Mouse (Mus musculus): ENCODE results near the gene Erc2.

The Erc2 gene

DNA sequence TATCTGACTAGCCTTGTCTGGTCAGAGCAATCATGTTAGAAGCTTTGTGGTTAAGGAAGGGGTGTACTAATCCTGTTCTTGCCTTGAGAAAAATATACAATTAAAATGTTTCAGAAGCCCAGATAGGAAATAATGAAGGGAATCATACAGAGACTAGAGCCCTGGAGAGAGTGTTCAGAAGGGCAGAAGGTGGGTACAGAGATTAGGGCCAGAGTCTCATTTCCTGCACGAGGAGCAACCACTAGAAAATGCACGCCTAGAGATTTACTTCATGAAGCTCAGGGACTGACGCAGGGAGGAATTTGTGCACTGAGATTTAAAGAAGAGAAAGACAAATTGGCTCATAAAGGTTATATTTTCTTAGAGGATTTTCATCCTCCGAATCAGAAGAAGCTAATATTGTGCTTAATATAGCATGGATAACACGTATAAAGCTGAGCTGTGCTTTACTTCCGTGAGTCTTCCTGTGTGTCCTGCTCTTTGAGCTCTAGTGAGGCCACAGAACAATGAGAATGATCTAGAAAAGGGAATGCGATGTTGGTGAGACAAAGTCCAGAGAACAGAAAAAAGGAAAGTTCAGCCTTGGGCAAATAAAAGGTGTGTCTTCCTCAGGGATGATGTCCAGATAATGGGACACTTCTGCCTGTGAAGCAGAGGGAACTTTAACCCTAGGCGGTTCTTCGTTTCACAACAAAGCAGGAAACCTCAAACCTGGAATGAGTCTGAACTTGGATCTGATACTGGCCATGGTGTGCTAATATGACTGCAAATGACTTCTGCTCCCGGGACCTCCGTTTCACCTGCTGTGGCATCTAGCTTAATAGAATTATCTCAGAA, 45.0 kb downstream of the Erc2 start:
- DNase-seq (ENCODE audit: low read depth, low spot score): peak; percentile 45

DNA sequence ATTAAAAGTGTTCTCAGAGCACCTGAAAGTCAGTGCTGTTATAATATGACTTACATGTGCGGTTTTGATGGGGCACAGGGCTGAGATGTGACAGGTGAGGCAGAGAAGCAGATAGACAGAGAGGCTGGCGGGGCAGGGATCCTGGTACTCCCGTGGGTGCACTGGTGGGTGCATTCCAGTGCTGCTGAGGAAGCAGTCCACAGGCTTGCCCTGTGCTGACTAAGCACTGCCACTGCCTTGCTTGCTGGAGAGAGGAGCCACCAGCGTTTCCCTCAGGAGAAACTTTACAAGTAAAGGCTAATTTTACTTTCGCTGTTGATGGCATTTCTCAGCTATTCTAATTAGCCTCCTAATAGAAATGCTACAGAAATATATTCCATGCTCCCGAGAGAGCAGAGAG, 45.9 kb downstream of the Erc2 start:
- DNase-seq (ENCODE audit: low read depth, low spot score): no peak

DNA sequence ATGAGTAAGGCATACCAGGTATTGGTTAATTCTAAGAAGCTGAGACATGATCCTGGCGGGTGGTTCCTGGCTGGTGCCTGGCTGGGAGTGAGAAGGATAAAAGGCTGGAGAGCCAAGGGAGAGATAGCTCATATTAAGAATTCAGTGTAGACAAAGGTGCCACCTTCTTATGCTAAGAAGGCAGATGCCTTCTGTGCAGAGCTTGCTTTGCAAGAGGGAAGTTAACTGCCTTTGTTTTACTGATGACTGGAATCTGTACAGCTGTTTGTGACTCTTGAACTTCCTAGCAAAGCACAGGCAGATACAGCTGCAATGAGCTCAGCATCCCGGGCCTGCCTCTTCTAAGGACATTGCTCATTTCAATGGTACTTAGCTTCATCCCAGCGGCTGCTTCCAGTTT, 47.7 kb downstream of the Erc2 start:
- DNase-seq (ENCODE audit: low read depth, low spot score): peak; percentile 98

GRCm38 (mm10) chr14:27672761-27673160, 50.5 kb downstream of the Erc2 start:
- DNase-seq (ENCODE audit: low read depth, low spot score): no peak

DNA sequence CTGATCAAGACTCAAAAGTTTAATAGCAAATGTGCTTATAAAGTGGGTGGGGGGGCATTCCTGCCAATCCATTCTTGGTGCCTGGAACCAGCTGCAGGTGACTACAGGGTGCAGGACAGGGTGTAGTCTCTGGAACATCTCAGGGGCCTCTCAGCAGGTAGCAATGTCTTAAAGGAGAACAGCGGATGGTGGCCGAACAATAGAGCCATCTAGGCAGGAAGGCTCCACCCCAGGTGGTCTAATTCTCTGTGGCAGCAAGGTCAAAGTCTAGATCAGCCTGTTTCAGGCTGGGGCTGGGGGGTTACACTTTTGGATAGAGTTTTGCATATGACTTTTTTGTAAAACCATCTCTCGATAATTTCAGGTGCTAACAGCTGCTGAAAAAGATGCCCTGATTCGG, 51.9 kb downstream of the Erc2 start:
- DNase-seq (ENCODE audit: low read depth, low spot score): peak; percentile 92

DNA sequence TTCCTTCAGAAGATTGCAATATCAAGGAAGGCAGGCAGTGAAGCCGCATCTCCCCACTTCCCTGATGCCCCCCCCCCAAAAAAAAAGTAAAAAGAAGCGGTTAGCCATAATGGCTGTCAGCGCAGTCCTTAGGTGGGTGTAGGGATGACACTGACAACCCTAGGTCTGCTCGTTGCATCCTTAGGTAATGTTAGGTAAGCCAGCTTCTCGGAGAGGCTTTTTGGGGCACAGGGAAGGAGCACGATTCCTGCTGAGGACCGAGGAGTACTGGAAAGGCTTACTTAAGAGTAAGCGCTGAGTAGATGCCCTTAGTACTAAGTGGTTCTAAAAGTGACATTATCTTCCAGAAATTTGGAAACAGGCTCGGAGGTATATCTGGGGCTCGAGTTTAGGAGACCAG, 52.3 kb downstream of the Erc2 start:
- DNase-seq (ENCODE audit: low read depth, low spot score): peak; percentile 72

DNA sequence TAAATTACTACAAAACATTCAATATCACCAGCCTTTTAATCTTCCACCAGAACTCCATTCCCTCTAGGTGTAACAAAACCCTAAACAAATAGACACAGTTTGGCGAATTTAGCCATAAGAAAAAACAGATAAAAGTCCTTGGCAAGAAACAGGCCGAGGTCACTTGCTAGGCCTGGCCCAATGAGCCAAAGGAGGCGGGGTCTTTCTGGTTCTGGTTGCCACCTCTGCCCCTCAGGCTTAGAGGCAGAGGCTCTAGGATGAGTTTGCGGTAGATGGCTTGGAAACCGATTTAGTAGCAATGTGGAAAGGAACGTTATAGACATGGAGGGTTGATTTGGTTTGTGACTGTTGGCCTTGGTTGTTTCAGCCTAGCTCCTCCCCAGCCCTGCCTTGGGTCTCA, 52.8 kb downstream of the Erc2 start:
- DNase-seq (ENCODE audit: low read depth, low spot score): peak; percentile 75

- no peak for DNase-seq (ENCODE audit: low read depth, low spot score)
Observed at GRCm38 (mm10) chr14:27682368-27683052, 60.3 kb downstream of the Erc2 start.

- DNase-seq (ENCODE audit: low read depth, low spot score): no peak
Observed at GRCm38 (mm10) chr14:27695781-27696180, 73.6 kb downstream of the Erc2 start.

DNA sequence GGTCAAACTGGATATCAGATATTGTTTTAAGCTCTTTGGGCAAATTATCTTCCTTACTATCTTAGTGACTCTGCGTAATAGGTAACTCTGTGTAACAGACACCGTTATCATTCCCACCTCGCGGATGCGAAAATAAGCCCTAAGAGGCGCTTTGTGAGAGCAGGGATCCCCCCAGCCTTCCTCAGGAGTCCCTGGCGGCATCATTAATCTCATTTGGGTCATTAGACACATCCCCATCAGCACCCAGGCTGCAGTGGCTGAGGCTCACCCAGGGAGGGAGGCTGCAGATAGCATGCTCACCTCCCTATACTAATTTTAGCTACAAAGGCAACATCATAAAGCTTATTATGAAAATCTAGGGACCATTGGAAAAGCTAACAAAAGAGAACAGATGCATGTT, 95.1 kb downstream of the Erc2 start:
- DNase-seq (ENCODE audit: low read depth, low spot score): no peak

GRCm38 (mm10) chr14:27719601-27720000, 97.4 kb downstream of the Erc2 start:
- DNase-seq (ENCODE audit: low read depth, low spot score): no peak

DNA sequence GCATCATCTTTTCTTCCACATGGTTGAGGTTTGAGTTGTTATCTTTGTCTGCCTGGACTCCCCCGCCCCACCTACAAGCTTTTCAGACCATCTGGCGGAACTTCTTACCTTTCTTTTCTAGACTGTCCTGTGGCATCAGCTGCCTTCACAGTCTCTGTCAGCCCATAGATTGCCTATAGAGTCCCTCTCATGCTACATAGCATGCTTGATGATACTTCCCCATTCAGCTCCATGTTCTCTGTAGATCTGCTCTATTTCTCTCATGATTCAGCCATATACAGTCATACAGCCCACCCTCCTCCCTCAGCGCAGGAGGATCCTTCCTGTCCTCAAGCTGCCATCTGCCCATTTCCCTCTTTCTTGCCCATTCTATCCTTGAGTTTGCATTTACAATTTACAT, 98.7 kb downstream of the Erc2 start:
- DNase-seq (ENCODE audit: low read depth, low spot score): no peak

DNA sequence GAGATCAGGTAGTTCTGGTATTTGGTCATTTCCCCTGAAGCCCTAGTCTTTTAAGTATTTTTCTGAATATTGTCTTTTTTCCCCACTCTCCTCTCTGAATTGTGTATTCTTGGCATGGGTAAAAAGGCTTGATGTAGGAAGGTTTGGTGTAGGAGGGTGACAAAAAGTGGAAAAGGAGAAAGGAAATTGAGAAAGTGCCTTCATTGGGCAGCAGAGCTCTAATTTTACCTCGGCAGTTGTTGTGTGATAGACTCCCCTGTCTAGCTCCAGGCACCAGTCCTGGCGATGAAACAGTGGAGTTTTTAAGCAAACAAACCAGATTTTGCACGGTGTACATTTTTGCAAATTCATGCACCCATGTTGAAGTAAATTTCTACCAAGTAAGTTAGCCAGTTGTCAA, 99.5 kb downstream of the Erc2 start:
- no peak for DNase-seq (ENCODE audit: low read depth, low spot score)

DNA sequence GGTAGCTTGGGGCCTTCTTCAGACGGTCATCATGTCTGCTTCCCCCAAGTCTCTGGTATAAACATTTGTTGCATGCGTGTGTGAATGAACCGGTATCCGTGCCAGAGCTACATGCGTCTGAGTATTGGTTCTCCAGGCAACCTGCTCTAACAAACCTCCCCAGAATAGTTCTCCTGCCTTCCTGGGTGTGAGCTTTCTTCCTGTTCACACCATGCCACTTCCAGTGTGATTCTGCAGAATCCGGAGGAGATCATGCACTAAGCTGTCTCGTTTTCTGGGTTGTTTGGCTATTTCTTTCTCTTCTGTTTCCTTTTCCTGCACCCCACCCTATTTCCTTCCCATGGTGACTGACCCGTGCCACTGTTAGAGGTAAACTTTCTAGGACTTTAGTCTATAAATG, 105.3 kb downstream of the Erc2 start:
- no peak for DNase-seq (ENCODE audit: low read depth, low spot score)

GRCm38 (mm10) chr14:27731086-27731485, 108.9 kb downstream of the Erc2 start:
- no peak for DNase-seq (ENCODE audit: low read depth, low spot score)

GRCm38 (mm10) chr14:27739436-27739835, 117.2 kb downstream of the Erc2 start:
- no peak for DNase-seq (ENCODE audit: low read depth, low spot score)

DNA sequence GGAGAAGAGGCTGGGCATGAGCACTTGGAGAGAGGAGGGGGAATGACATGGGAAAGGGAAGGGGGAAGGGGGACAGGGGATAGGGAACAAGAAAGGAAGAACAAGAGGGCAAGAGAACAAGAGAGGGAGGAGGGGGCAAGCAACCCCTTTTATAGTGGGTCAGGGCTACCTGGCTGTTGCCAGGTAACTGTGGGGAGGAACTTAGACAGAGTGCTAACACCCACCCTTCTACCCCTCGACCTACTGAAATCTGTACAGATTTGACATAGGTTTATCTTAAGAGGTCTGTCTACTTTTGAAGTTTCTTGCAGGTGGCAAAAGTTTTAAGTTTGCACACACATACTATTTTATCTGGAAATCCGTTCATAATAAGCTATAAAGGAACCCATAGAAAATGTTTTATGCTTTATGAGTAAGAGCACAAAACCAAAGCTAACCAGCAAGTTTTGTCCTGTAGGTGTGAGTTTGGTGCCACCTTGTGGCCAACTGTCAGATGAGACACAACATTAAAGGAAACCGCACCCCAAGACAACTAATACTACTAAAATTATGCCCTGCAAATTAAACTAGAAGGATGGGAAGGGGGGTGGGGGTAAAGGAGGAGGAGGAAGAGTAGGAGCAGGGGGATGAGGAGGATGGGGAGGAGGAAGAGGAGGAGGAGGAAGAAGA, 119.2 kb downstream of the Erc2 start:
- peak; percentile 67 for DNase-seq (ENCODE audit: low read depth, low spot score)

- no peak for DNase-seq (ENCODE audit: low read depth, low spot score)
Observed at GRCm38 (mm10) chr14:27754340-27754739, 132.1 kb downstream of the Erc2 start.

- DNase-seq (ENCODE audit: low read depth, low spot score): no peak
Observed at GRCm38 (mm10) chr14:27756901-27757300, 134.7 kb downstream of the Erc2 start.

DNA sequence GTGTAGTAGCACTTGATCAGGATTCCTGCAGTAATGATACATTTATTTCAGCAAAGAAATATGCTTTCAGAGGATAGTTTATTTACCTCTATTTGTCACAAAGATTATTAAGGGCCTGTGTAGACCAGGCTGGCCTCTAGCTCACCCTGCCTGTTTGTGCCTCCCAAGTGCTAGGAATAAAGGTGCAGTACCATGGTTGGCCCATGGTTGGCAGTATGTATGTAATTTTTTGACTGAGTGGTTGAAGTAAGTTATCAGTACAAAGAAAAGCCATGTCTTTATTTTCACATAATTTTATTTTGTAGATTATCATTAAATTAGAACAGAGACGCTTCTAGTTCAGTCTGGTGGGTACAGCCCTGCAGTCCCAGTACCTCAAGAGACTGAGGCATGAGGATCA, 136.0 kb downstream of the Erc2 start:
- peak; percentile 33 for DNase-seq (ENCODE audit: low read depth, low spot score)

- DNase-seq (ENCODE audit: low read depth, low spot score): no peak
Observed at GRCm38 (mm10) chr14:27759069-27759628, 136.9 kb downstream of the Erc2 start.

- no peak for DNase-seq (ENCODE audit: low read depth, low spot score)
Observed at GRCm38 (mm10) chr14:27759982-27760381, 137.8 kb downstream of the Erc2 start.

Data from R1 (cell line).